Mouse (Mus musculus) left cerebral cortex, postnatal 4 days (tissue): ENCODE measurements at regions not wholly inside any gene's neighbourhood (a gene's known extent, or its start where the extent isn't known, plus 50 kb on each side); places are given as distances from the start of the nearest gene placed in this dataset.

Source experiments
- DNase-seq: peaks from one replicate; pipeline ENCODE4 v3.0.0-alpha.2; 2022
- intact Hi-C: fragments of 180-260 bp; cut with DNase I; formaldehyde crosslinking; loops from one replicate; pipeline ENCODE4 v1.15.1; 2025

- no peak for DNase-seq
- intact Hi-C loops = no loop called here
These were observed 338.9 kb upstream of the Ptbp2 start for GRCm38 (mm10) chr3:120123155-120123554.

- no peak for DNase-seq
- intact Hi-C loops = no loop called here
These were observed 299.1 kb upstream of the Ptbp2 start for GRCm38 (mm10) chr3:120083171-120083932.

GRCm38 (mm10) chr3:120073528-120073927 is 289.3 kb upstream of the Ptbp2 start:
- DNase-seq = no peak
- intact Hi-C loops = no loop called here

GRCm38 (mm10) chr3:120065714-120066113 is 281.4 kb upstream of the Ptbp2 start:
- intact Hi-C loops = no loop called here
- DNase-seq = no peak

- DNase-seq = peak; percentile 5
- intact Hi-C loops = no loop called here
These were observed 280.7 kb upstream of the Ptbp2 start for GRCm38 (mm10) chr3:120064854-120065480.

- intact Hi-C loops = no loop called here
- no peak for DNase-seq
These were observed 278.0 kb upstream of the Ptbp2 start for GRCm38 (mm10) chr3:120062264-120062663.

- intact Hi-C loops = no loop called here
These were observed 275.7 kb upstream of the Ptbp2 start for GRCm38 (mm10) chr3:120059959-120060358.

GRCm38 (mm10) chr3:120055216-120056154 is 271.2 kb upstream of the Ptbp2 start:
- DNase-seq = no peak
- intact Hi-C loops = no loop called here

More at GRCm38 (mm10) chr3:120059959-120060358, 275.7 kb upstream of the Ptbp2 start:
- DNase-seq = no peak

- intact Hi-C loops = no loop called here
- DNase-seq = no peak
These were observed 263.0 kb upstream of the Ptbp2 start for GRCm38 (mm10) chr3:120047238-120047637.

GRCm38 (mm10) chr3:120037526-120037925 is 253.3 kb upstream of the Ptbp2 start:
- no peak for DNase-seq
- intact Hi-C loops = no loop called here

- intact Hi-C loops = no loop called here
- DNase-seq = no peak
These were observed 235.8 kb upstream of the Ptbp2 start for GRCm38 (mm10) chr3:120019826-120020683.

GRCm38 (mm10) chr3:120015376-120015775 is 231.1 kb upstream of the Ptbp2 start:
- intact Hi-C loops = no loop called here
- peak; percentile 26 for DNase-seq

GRCm38 (mm10) chr3:120011861-120012260 is 227.6 kb upstream of the Ptbp2 start:
- DNase-seq = no peak
- intact Hi-C loops = no loop called here

- no peak for DNase-seq
- intact Hi-C loops = no loop called here
These were observed 223.8 kb upstream of the Ptbp2 start for GRCm38 (mm10) chr3:120008110-120008509.

GRCm38 (mm10) chr3:120004588-120004987 is 220.3 kb upstream of the Ptbp2 start:
- DNase-seq = no peak
- intact Hi-C loops = no loop called here

- DNase-seq = no peak
- intact Hi-C loops = no loop called here
These were observed 216.0 kb upstream of the Ptbp2 start for GRCm38 (mm10) chr3:120000281-120000680.

GRCm38 (mm10) chr3:119996258-119996988 is 212.2 kb upstream of the Ptbp2 start:
- intact Hi-C loops = no loop called here

GRCm38 (mm10) chr3:119995781-119996180 is 211.5 kb upstream of the Ptbp2 start:
- intact Hi-C loops = no loop called here
- peak; percentile 51 for DNase-seq

More at GRCm38 (mm10) chr3:119996258-119996988, 212.2 kb upstream of the Ptbp2 start:
- DNase-seq = no peak

- intact Hi-C loops = no loop called here
- DNase-seq = no peak
These were observed 203.1 kb upstream of the Ptbp2 start for GRCm38 (mm10) chr3:119987245-119987852.
